Mouse (Mus musculus) neural tube, embryonic 12.5 days (tissue): ENCODE measurements around the gene Krtap19-1. TPM values are rescaled to one million over a fixed set of nuclear protein-coding genes. Genes with fewer than 3 reads are reported as not detected.
A peak's percentile ranks its signal among the peaks of the same experiment; 100 is the strongest.

Source experiments
- ATAC-seq: fragments of 200-750 bp; cut with Nextera tagmentation; 2 replicates; pipeline ENCODE4 v1.8.0; 2017; ENCODE audit warnings: low read depth, mild to moderate bottlenecking, moderate TSS enrichment, moderate library complexity; ENCODE audit not compliant: low FRiP score
- H3K27ac ChIP-seq: fragments of 300-500 bp; sonication (generic); 2 replicates; pipeline ENCODE4 v1.5.1; 2016
- H3K27me3 ChIP-seq: fragments of 300-500 bp; sonication (generic); replicated peaks from 2 replicates; pipeline ENCODE4 v1.6.1; 2016; ENCODE audit warnings: mild to moderate bottlenecking
- H3K36me3 ChIP-seq: fragments of 300-500 bp; sonication (generic); 2 replicates; pipeline ENCODE4 v1.6.1; 2016; ENCODE audit warnings: mild to moderate bottlenecking
- H3K4me1 ChIP-seq: fragments of 300-500 bp; sonication (generic); 2 replicates; pipeline ENCODE4 v1.6.1; 2016
- H3K4me2 ChIP-seq: fragments of 300-500 bp; sonication (generic); replicated peaks from 2 replicates; pipeline ENCODE4 v1.6.1; 2016; ENCODE audit warnings: mild to moderate bottlenecking
- H3K4me3 ChIP-seq: fragments of 300-500 bp; sonication (generic); 2 replicates; pipeline ENCODE4 v1.5.1; 2016
- H3K9ac ChIP-seq: fragments of 300-500 bp; sonication (generic); 2 replicates; pipeline ENCODE4 v1.6.1; 2016; ENCODE audit warnings: mild to moderate bottlenecking
- H3K9me3 ChIP-seq: fragments of 300-500 bp; sonication (generic); 2 replicates; pipeline ENCODE4 v1.6.1; 2016; ENCODE audit warnings: mild to moderate bottlenecking
- WGBS: fragments of 180-500 bp; shearing (Covaris S2); methylation state at CpG from one replicate; pipeline ENCODE4 v1.1.7; 2016; 5-methylcytosine and 5-hydroxymethylcytosine counted together
- polyA plus RNA-seq: library from polyadenylated mRNA; unstranded; fragments of >200 nt; fragmentation: Nextera tagmentation; extraction: Ambion mirVana; gene quantifications from 2 replicates; pipeline ENCODE4 v1.2.1, GENCODE M21; 2016

The Krtap19-1 gene
- polyA plus RNA-seq, result not detected in 2 replicates

DNA sequence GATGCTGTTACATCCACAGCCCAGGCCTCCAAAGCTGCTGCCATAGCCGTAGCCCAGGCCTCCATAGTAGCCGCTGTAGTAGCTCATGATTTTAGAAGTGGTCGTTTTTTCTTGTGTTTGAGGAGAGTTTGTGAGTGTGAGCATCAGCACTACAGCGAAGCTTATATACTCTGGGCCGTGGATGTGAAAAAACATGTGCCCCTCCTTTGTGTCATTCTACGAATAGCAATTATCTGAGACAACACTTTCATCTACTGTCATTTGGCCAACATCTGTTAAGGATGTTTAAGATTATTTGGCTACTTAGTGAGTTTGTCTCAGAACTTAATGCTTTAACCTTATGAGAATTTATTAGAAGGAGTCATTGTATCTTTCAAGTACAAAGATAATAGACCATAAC is at the start of gene Krtap19-1:
Gene Krtap19-1, minus strand, starts transcription at position 101 of the 400 bp plus-strand sequence.
- Histone ChIP-seq H3K36me3 (no peaks in the 10 kb centered on the region), H3K9me3 (no peaks in the 10 kb centered on the region), H3K27ac (no peak within 1 kb of the TSS), H3K27me3 (no peaks in the 10 kb centered on the region), H3K4me3 (no peak within 1 kb of the TSS), H3K4me1 (no peaks in the 10 kb centered on the region), H3K9ac (no peak within 1 kb of the TSS), H3K4me2 (no peak within 1 kb of the TSS)
- 89% methylated on average over 6 of the region's 6 CpGs for WGBS
- no peak for ATAC-seq

DNA sequence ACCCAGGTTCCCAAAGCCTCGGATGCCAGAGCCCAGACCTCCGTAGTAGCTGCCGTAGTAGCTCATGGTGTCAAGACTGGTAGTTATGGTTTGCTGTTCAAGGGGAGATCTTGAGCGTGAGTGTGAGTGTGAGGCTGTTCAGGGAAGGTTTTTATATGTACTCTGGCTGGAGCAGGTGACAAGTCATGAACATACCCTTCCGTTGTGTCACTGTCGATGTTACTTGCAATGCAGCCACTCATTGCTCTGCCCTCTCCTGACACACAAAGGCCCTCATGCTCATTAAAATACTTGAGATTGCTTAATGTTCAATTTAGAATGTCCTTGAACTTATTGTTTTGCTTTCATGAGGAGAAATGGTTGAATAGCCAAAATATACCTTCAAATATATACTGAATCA is 27.1 kb upstream of the Krtap19-1 start, which contains the start of gene Krtap19-5:
Gene Krtap19-5, minus strand, starts transcription at position 101 of the 400 bp plus-strand sequence.
- H3K4me3 ChIP-seq, result no peak within 1 kb of the TSS
- H3K27ac ChIP-seq, result no peak within 1 kb of the TSS
- no peaks in the 10 kb centered on the region for H3K36me3 ChIP-seq
- H3K9ac ChIP-seq, result no peak within 1 kb of the TSS
- H3K27me3 ChIP-seq, result no peaks in the 10 kb centered on the region
- WGBS, result 89% methylated on average over 6 of the region's 6 CpGs
- ATAC-seq, result no peak
- H3K4me2 ChIP-seq, result no peak within 1 kb of the TSS
- no peaks in the 10 kb centered on the region for H3K9me3 ChIP-seq
- H3K4me1 ChIP-seq, result no peaks in the 10 kb centered on the region

DNA sequence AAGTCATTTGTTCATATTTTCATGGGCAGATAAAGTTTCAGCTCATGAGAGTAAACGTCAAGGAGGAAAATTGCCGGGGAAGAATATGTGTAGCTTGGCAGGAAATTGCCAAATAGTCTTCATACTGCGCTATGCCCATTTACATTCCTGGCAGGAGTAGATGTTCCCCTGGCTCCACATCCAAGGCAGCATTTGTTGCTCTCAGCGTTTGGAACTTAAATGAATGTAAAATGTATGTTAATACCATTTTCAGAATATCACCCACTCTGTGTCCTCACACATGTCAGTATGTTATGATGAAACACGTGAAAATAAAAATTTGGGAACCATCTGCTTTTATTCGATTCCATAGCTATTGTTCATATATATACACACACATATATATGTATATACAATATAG is 17.7 kb upstream of the Krtap19-1 start:
- ATAC-seq, result no peak
- no peak overlapping the region for H3K9ac ChIP-seq
- H3K4me3 ChIP-seq, result no peak overlapping the region
- no peaks in the 10 kb centered on the region for H3K27me3 ChIP-seq
- H3K36me3 ChIP-seq, result no peaks in the 10 kb centered on the region
- no peaks in the 10 kb centered on the region for H3K9me3 ChIP-seq
- no peak overlapping the region for H3K4me2 ChIP-seq
- no peak overlapping the region for H3K27ac ChIP-seq
- no peaks in the 10 kb centered on the region for H3K4me1 ChIP-seq
- WGBS, result 88% methylated on average over 6 of the region's 6 CpGs

DNA sequence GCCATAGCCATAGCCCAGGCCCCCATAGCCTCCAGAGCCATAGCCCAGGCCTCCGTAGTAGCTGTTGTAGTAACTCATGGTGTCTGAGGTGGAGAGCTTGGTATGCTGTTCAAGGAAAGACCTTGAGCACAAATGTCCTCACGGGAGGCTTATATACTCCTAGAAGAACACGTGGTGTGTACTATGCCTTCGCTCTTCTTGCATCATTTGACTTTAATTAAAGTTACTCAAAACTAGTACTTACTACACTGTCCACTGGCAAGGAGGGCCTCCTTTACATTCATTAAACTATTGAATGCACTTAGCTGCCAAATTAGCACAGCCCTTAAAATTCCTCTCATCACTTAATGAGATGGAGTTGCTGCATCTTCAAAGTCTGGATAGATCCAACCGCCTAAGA is 15.8 kb upstream of the Krtap19-1 start, which contains the start of gene Krtap19-4:
Gene Krtap19-4, minus strand, starts transcription at position 101 of the 400 bp plus-strand sequence.
- no peaks in the 10 kb centered on the region for H3K4me1 ChIP-seq
- 90% methylated on average over 5 of the region's 5 CpGs for WGBS
- H3K27me3 ChIP-seq, result no peaks in the 10 kb centered on the region

GRCm38 (mm10) chr16:88877938-88878337 is 8.7 kb upstream of the Krtap19-1 start, which contains the start of gene Krtap19-3:
TSS of gene Krtap19-3 (minus strand) at chr16:88878038.
- H3K27me3 ChIP-seq, result no peaks in the 10 kb centered on the region
- WGBS, result 91% methylated on average over 2 of the region's 2 CpGs
- no peak for ATAC-seq
- no peak within 1 kb of the TSS for H3K4me2 ChIP-seq
- H3K27ac ChIP-seq, result no peak within 1 kb of the TSS
- no peaks in the 10 kb centered on the region for H3K9me3 ChIP-seq
- no peak within 1 kb of the TSS for H3K4me3 ChIP-seq
- no peak within 1 kb of the TSS for H3K9ac ChIP-seq
- no peaks in the 10 kb centered on the region for H3K36me3 ChIP-seq
- H3K4me1 ChIP-seq, result no peaks in the 10 kb centered on the region

More for the DNA sequence above, 15.8 kb upstream of the Krtap19-1 start, which contains the start of gene Krtap19-4:
- Histone ChIP-seq H3K4me2 (no peak within 1 kb of the TSS), H3K27ac (no peak within 1 kb of the TSS), H3K4me3 (no peak within 1 kb of the TSS), H3K9me3 (no peaks in the 10 kb centered on the region), H3K36me3 (no peaks in the 10 kb centered on the region), H3K9ac (no peak within 1 kb of the TSS)
- ATAC-seq, result no peak

DNA sequence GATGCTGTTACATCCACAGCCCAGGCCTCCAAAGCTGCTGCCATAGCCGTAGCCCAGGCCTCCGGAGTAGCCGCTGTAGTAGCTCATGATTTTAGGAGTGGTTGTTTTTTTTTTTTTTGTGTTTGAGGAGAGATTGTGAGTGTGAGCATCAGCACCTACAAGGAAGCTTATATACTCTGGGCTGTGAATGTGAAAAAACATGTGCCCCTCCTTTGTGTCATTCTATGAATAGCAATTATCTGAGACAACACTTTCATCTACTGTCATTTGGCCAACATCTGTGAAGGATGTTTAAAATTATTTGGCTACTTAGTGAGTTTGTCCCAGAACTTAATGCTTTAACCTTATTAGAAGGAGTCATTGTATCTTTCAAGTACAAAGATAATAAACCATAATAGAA is 5.0 kb upstream of the Krtap19-1 start, which contains the start of gene Krtap19-2:
Gene Krtap19-2, minus strand, starts transcription at position 101 of the 400 bp plus-strand sequence.
- H3K4me2 ChIP-seq, result no peak within 1 kb of the TSS
- no peaks in the 10 kb centered on the region for H3K36me3 ChIP-seq
- H3K4me1 ChIP-seq, result no peaks in the 10 kb centered on the region
- no peak within 1 kb of the TSS for H3K9ac ChIP-seq
- no peaks in the 10 kb centered on the region for H3K9me3 ChIP-seq
- no peak within 1 kb of the TSS for H3K4me3 ChIP-seq
- no peak within 1 kb of the TSS for H3K27ac ChIP-seq
- ATAC-seq, result no peak
- WGBS, result 97% methylated on average over 3 of the region's 3 CpGs
- H3K27me3 ChIP-seq, result no peaks in the 10 kb centered on the region

- Histone ChIP-seq H3K9ac (no peak overlapping the region), H3K27ac (no peak overlapping the region), H3K4me3 (no peak overlapping the region), H3K4me1 (no peaks in the 10 kb centered on the region), H3K4me2 (no peak overlapping the region), H3K9me3 (no peaks in the 10 kb centered on the region), H3K27me3 (no peaks in the 10 kb centered on the region), H3K36me3 (no peaks in the 10 kb centered on the region)
- WGBS, result 72% methylated on average over 4 of the region's 4 CpGs
- 0 out of 2 replicates have a peak, but pooled peaks have one; percentile 58 for ATAC-seq
Measured at GRCm38 (mm10) chr16:88864887-88865407, 4.3 kb downstream of the Krtap19-1 start.

DNA sequence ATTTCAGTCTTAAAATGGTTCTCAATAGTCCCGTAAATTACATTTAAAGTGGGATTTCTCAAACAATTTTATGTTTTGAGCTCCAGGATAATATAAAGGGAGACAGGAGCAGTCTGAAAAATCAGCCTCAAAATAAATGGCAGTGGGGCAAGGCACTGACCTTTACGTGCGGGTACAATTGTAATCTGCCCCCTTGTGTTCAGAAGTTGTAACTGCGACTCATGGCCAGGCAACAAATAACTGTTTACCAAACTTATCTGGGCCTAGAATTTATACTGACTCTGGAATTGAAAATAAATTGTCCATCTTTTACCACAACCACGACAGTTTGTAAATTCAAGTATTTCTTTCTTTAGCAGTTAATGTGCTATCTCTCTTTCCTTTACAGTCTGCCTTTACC is 17.8 kb downstream of the Krtap19-1 start:
- H3K9ac ChIP-seq, result no peak overlapping the region
- H3K4me2 ChIP-seq, result no peak overlapping the region
- H3K36me3 ChIP-seq, result no peaks in the 10 kb centered on the region
- WGBS, result 16% methylated on average over 5 of the region's 5 CpGs
- no peak overlapping the region for H3K4me3 ChIP-seq
- H3K27me3 ChIP-seq, result no peaks in the 10 kb centered on the region
- no peaks in the 10 kb centered on the region for H3K9me3 ChIP-seq
- H3K27ac ChIP-seq, result no peak overlapping the region
- H3K4me1 ChIP-seq, result no peaks in the 10 kb centered on the region
- ATAC-seq, result no peak

GRCm38 (mm10) chr16:88848558-88848957 is 20.7 kb downstream of the Krtap19-1 start:
- Histone ChIP-seq H3K36me3 (no peaks in the 10 kb centered on the region), H3K4me3 (no peak overlapping the region), H3K4me1 (no peaks in the 10 kb centered on the region), H3K4me2 (no peak overlapping the region), H3K27ac (no peak overlapping the region), H3K27me3 (no peaks in the 10 kb centered on the region), H3K9me3 (no peaks in the 10 kb centered on the region), H3K9ac (no peak overlapping the region)
- no peak for ATAC-seq
- 89% methylated on average over 4 of the region's 4 CpGs for WGBS

DNA sequence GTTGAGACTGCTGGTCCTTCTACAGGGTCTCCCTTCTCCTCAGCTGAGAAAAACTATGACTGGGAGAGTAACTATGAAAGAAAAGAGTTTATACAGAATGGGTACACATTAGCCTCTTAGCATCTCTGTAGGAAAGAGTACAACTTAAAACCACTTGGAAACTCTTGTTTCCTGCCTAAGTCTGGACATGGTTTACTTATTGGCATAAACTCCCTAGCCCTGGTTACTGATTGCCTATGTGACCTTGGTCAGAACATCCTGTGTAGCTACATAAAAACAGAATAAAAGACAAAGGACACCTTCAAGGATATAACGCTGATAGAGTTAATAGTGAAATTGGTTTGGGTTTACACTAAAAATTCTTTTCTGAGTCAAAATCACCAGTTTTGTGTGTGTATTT is 21.8 kb downstream of the Krtap19-1 start:
- no peaks in the 10 kb centered on the region for H3K36me3 ChIP-seq
- no peaks in the 10 kb centered on the region for H3K27me3 ChIP-seq
- H3K4me1 ChIP-seq, result no peaks in the 10 kb centered on the region
- no peak overlapping the region for H3K9ac ChIP-seq
- H3K4me3 ChIP-seq, result no peak overlapping the region
- 94% methylated on average over 1 of the region's 1 CpGs for WGBS
- H3K4me2 ChIP-seq, result no peak overlapping the region
- ATAC-seq, result no peak
- no peak overlapping the region for H3K27ac ChIP-seq
- H3K9me3 ChIP-seq, result no peaks in the 10 kb centered on the region

- Histone ChIP-seq H3K9me3 (no peaks in the 10 kb centered on the region), H3K27ac (no peak overlapping the region), H3K36me3 (no peaks in the 10 kb centered on the region), H3K4me2 (no peak overlapping the region), H3K27me3 (no peaks in the 10 kb centered on the region), H3K9ac (no peak overlapping the region), H3K4me1 (no peaks in the 10 kb centered on the region), H3K4me3 (no peak overlapping the region)
- peak; percentile 58; the same call in 1 of the 2 replicates for ATAC-seq
- WGBS, result 19% methylated on average over 3 of the region's 3 CpGs
Measured at GRCm38 (mm10) chr16:88826978-88827377, 42.2 kb downstream of the Krtap19-1 start.

- ATAC-seq, result peak; percentile 43; the same call in 1 of the 2 replicates
- Histone ChIP-seq H3K27me3 (no peaks in the 10 kb centered on the region), H3K27ac (no peak within 1 kb of the TSS), H3K4me1 (no peaks in the 10 kb centered on the region), H3K4me3 (no peak within 1 kb of the TSS), H3K9me3 (no peaks in the 10 kb centered on the region), H3K9ac (no peak within 1 kb of the TSS), H3K4me2 (no peak within 1 kb of the TSS), H3K36me3 (no peaks in the 10 kb centered on the region)
- WGBS, result 73% methylated on average over 9 of the region's 9 CpGs
Measured at GRCm38 (mm10) chr16:88826095-88826652, 43.0 kb downstream of the Krtap19-1 start, which contains the start of gene Krtap14. TSS of gene Krtap14 (minus strand) at chr16:88826145.
